Mouse (Mus musculus) bone marrow, adult 2 months (tissue): ENCODE data around the gene Copa.
A peak's percentile ranks its signal among the peaks of the same experiment; 100 is the strongest.

ENCODE experiments used
- CTCF ChIP-seq: fragments of 200-500 bp; IDR thresholded peaks from 2 replicates; pipeline ENCODE4 v1.5.1; 2011; ENCODE audit warnings: low read length, control low read depth; ENCODE audit not compliant: control insufficient read depth, insufficient read depth
- POLR2A ChIP-seq: fragments of 200-500 bp; IDR thresholded peaks from 2 replicates; pipeline ENCODE4 v1.6.1; 2011; ENCODE audit warnings: low read depth, mild to moderate bottlenecking, control low read depth, low read length, borderline replicate concordance; ENCODE audit not compliant: control insufficient read depth

DNA sequence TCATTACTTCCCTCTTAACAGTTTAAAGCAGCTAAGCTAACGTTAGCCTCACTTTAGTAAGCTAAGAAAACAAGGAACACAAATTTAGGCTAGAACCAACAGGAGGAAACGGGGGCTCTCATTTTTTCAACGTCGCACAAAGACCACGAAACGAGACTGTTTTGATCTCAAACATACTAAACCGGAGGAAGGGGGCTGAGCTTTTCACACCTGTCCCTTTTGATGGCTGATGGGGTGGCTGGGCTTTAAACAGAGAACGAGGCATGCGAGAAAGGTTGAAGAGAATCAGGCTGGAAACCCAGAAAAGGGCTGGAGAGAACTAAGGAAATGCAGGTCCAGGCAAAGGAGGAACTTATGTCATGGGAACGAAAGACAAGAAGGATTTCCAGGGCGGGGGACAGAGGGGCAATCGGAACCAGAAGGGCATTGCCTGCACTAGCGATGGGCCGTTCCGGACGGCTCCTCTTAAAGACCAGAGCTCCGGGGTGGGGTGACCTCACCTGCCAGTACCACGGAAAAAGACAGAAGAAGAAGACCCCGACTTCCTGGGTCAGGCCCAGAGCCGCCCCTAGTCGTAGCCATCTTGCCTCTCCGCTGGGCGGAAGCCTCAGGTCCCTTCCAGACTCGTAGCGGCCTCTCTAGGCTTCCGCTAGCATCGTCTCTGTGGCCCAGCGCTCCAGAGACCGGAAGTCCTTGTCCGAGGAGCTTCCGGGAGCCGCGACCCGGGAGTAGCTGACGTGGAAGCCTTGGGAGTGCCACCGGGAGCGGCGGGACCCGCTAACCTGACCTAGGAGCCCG, at the start of gene Copa, which contains the start of gene Ncstn:
- TF ChIP-seq POLR2A (peak; percentile 62; the same call in 1 of the 2 replicates), CTCF (no peak)
